ENCODE assay signal across 26 mouse cellular contexts in genomic region chr17:78437161-78437560, GRCm38 (mm10). TPM values are rescaled to one million over a fixed set of nuclear protein-coding genes. Genes with fewer than 3 reads are reported as not detected.
DNase-seq lines count a peak whose midpoint lies in the region; ATAC-seq and TF ChIP-seq lines count a peak whose summit lies in the region.
"Had no signal": no experiment of that assay in that cellular context is flagged by ENCODE, and none has a peak within 500 bp of the region (broad histone marks: within the 10 kb centered on the region; RNA-seq: fewer than 3 reads in every experiment).

No protein-coding gene starts in this region.

- H3K27me3 ChIP-seq in liver, postnatal 0 days (ENCODE audit: insufficient read depth, low read length) = no peaks in the 10 kb centered on the region
- H3K27me3 ChIP-seq in stomach, postnatal 0 days (ENCODE audit: control insufficient read depth, insufficient read depth, low read length) = no peaks in the 10 kb centered on the region
- H3K27me3 ChIP-seq: forebrain, embryonic 13.5 days; heart, embryonic 12.5 days; limb, embryonic 15.5 days; liver, embryonic 15.5 days; lung, embryonic 15.5 days; midbrain, embryonic 12.5 days; neural tube, embryonic 12.5 days; Patski had no signal

- H3K4me3 ChIP-seq in gastrocnemius, adult 2 months = no peak overlapping the region
- H3K4me3 ChIP-seq in liver, postnatal 0 days (ENCODE audit: low read depth, low read length) = no peak overlapping the region
- H3K4me3 ChIP-seq in stomach, postnatal 0 days (ENCODE audit: low read depth, low read length) = no peak overlapping the region
- H3K4me3 ChIP-seq: forebrain, embryonic 13.5 days; heart, embryonic 12.5 days; limb, embryonic 10.5 days; limb, embryonic 15.5 days; liver, embryonic 15.5 days; lung, embryonic 15.5 days; midbrain, embryonic 12.5 days; myocyte; neural tube, embryonic 12.5 days had no signal

- H3K9me3 ChIP-seq in liver, postnatal 0 days (ENCODE audit: low read length) = no peaks in the 10 kb centered on the region
- no peaks in the 10 kb centered on the region for H3K9me3 ChIP-seq in stomach, postnatal 0 days (ENCODE audit: control insufficient read depth, low read length)
- H3K9me3 ChIP-seq: forebrain, embryonic 13.5 days; heart, embryonic 12.5 days; limb, embryonic 10.5 days; limb, embryonic 15.5 days; liver, embryonic 15.5 days; lung, embryonic 15.5 days; midbrain, embryonic 12.5 days; neural tube, embryonic 12.5 days had no signal

- no peak for TF ChIP-seq EP300 in liver, postnatal 0 days (IDR thresholded peaks at IDR 0.05; ENCODE audit: low read depth)
- no peak for TF ChIP-seq EP300 in stomach, postnatal 0 days (optimal IDR thresholded peaks at IDR 0.05)

- ATAC-seq in liver, postnatal 0 days = no peak
- ATAC-seq in stomach, postnatal 0 days (ENCODE audit: low FRiP score, low TSS enrichment) = no peak
- no peak for ATAC-seq in frontal cortex, adult (ENCODE audit: low TSS enrichment)
- ATAC-seq: forebrain, embryonic 13.5 days; intestine, postnatal 0 days; Patski had no signal

- TF ChIP-seq CTCF in gastrocnemius, adult 2 months (IDR thresholded peaks at IDR 0.05) = no peak
- no peak for TF ChIP-seq CTCF in liver, postnatal 0 days (IDR thresholded peaks at IDR 0.05; ENCODE audit: low read depth)
- TF ChIP-seq CTCF in stomach, postnatal 0 days (IDR thresholded peaks at IDR 0.05; ENCODE audit: low read depth) = no peak

- peak overlapping the region; percentile 75 for H3K27ac ChIP-seq in gastrocnemius, adult 2 months
- no peak overlapping the region for H3K27ac ChIP-seq in liver, postnatal 0 days (ENCODE audit: low read depth)
- H3K27ac ChIP-seq in stomach, postnatal 0 days (replicated peaks) = no peak overlapping the region
- H3K27ac ChIP-seq: forebrain, embryonic 13.5 days; hindbrain, embryonic 14.5 days; limb, embryonic 10.5 days; limb, embryonic 15.5 days; liver, embryonic 15.5 days; lung, embryonic 15.5 days; midbrain, embryonic 12.5 days; neural tube, embryonic 12.5 days had no signal

- 72% methylated on average over 4 of the region's 4 CpGs for WGBS in liver, postnatal 0 days (ENCODE audit: insufficient replicate concordance)
- WGBS in stomach, postnatal 0 days = 92% methylated on average over 4 of the region's 4 CpGs

- no peak overlapping the region for H3K9ac ChIP-seq in liver, postnatal 0 days (replicated peaks)
- no peak overlapping the region for H3K9ac ChIP-seq in stomach, postnatal 0 days (ENCODE audit: low read length)
- H3K9ac ChIP-seq: forebrain, embryonic 13.5 days; heart, embryonic 12.5 days; hindbrain, embryonic 14.5 days; limb, embryonic 15.5 days; liver, embryonic 15.5 days; lung, embryonic 15.5 days; midbrain, embryonic 12.5 days; neural tube, embryonic 12.5 days had no signal

- no peaks in the 10 kb centered on the region for H3K4me1 ChIP-seq in liver, postnatal 0 days (ENCODE audit: insufficient read depth)
- no peaks in the 10 kb centered on the region for H3K4me1 ChIP-seq in stomach, postnatal 0 days (replicated peaks; ENCODE audit: control insufficient read depth, insufficient read depth)
- H3K4me1 ChIP-seq: forebrain, embryonic 13.5 days; heart, embryonic 12.5 days; limb, embryonic 10.5 days; limb, embryonic 15.5 days; liver, embryonic 15.5 days; lung, embryonic 15.5 days; midbrain, embryonic 12.5 days; neural tube, embryonic 12.5 days had no signal

- no peaks in the 10 kb centered on the region for H3K36me3 ChIP-seq in liver, postnatal 0 days (replicated peaks; ENCODE audit: insufficient read depth, low read length)
- H3K36me3 ChIP-seq in stomach, postnatal 0 days (ENCODE audit: control insufficient read depth, insufficient read depth, low read length) = no peaks in the 10 kb centered on the region
- H3K36me3 ChIP-seq: heart, embryonic 12.5 days; limb, embryonic 10.5 days; limb, embryonic 15.5 days; liver, embryonic 15.5 days; lung, embryonic 15.5 days; midbrain, embryonic 12.5 days; neural tube, embryonic 12.5 days had no signal

- intact Hi-C loops in gastrocnemius, adult 2 months (cut with DNase I) = loop anchor here (5.0 kb wide), 2 partner anchors 225 to 240 kb away; no protein-coding TSS in a partner anchor
- intact Hi-C loops in heart, postnatal 14 days (cut with DNase I) = no loop called here

- DNase-seq in gastrocnemius, adult 2 months = peak; percentile 82
- no peak for DNase-seq in gastrocnemius, postnatal 10 days
- peak; percentile 77 for DNase-seq in cerebellum, adult 9-10 months
- DNase-seq in cerebellum, postnatal 36 days = peak; percentile 54 to 57
- DNase-seq in liver, postnatal 0 days = no peak
- no peak for DNase-seq in heart, postnatal 14 days
- no peak for DNase-seq in stomach, postnatal 0 days (ENCODE audit: low spot score)
- DNase-seq: adrenal gland, postnatal 10 days; heart, adult 18-20 months; kidney, adult 9 months; kidney, postnatal 10 days; lung, postnatal 36 days; right cerebral cortex, adult 18-20 months had no signal

- H3K4me2 ChIP-seq in liver, postnatal 0 days (ENCODE audit: low read depth, low read length) = no peak overlapping the region
- no peak overlapping the region for H3K4me2 ChIP-seq in stomach, postnatal 0 days (replicated peaks; ENCODE audit: low read depth)
- H3K4me2 ChIP-seq: forebrain, embryonic 13.5 days; heart, embryonic 12.5 days; hindbrain, embryonic 14.5 days; limb, embryonic 15.5 days; liver, embryonic 15.5 days; lung, embryonic 15.5 days; midbrain, embryonic 12.5 days; neural tube, embryonic 12.5 days had no signal

RNA-seq across cellular contexts. Expression of gene Fez2, which starts 19.2 kb away (rescaled TPM):
- total RNA-seq in gastrocnemius, adult 2 months (2021) = 10 to 100 TPM; 58.2 to 65.3 TPM
- total RNA-seq in gastrocnemius, postnatal 10 days (2021) = 10 to 100 TPM; 54.8 to 61.1 TPM
- polyA plus RNA-seq in liver, postnatal 0 days (2015; fragmentation: Nextera tagmentation; extraction: Ambion mirVana) = 17.3 and 20.3 TPM in 2 replicates
- total RNA-seq in heart, postnatal 14 days (2021) = 10 to 100 TPM; 76.4 to 83.3 TPM
- polyA plus RNA-seq in stomach, postnatal 0 days (2015; fragmentation: Nextera tagmentation; extraction: Ambion mirVana) = 27.2 and 28.7 TPM in 2 replicates

Comparison
In these comparisons a context has a peak if more than half of its experiments do, and no peak if none do; other contexts are left out.
1. DNase-seq: peak in gastrocnemius, adult 2 months (single experiment), cerebellum, adult 9-10 months (single experiment) and cerebellum, postnatal 36 days (2 of 2); none in gastrocnemius, postnatal 10 days (single experiment), liver, postnatal 0 days (single experiment), heart, postnatal 14 days (0 of 2) and stomach, postnatal 0 days (single experiment).